Mouse (Mus musculus): ENCODE data around the gene Mob3a. TPM values are rescaled to one million over a fixed set of nuclear protein-coding genes. Genes with fewer than 3 reads are reported as not detected.
A peak's percentile ranks its signal among the peaks of the same experiment; 100 is the strongest.

Gene Mob3a
- total and polyA plus RNA-seq, 3 experiments = 56.9 to 84.2 (median 71.4) TPM

DNA sequence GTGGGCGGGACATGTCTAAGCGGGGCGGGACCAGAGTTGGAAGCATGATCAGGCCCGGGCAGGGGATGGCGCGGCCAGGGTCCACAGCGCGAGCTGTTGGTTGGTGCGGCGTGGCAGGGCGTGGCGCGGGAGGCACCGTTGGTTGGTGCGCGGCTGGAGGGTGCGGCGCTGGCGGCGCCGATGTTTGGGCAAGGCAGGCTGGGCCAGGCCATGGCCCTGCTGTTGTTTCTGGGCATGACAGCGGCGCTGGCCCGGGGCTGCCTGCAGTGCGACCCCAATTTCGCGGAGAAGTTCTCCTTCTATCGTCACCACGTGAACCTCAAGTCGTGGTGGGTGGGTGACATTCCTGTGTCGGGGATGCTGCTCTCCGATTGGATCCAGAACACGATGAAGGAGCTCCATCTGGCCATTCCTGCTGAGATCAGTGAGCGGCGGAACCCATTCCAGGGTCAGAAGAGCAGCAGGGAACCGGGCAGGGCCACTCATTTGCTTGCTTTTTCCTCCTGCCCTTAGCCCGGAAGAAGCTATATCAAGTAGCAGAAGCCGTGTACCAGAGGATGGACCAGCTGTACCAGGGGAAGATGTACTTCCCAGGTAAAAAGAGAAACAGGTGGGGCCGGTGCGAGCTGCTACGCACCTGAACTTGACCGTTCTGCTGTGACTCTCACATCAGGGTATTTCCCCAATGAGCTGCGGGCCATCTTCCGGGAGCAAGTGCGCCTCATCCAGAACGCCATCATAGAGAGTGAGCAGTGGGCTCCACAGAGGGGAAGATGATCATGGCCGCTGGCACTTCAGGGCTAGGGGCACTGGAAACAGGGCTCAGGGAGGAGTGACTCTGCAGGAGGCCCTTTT is 986 bp upstream of the Mob3a start (continued):
- TF ChIP-seq EP300 (IDR thresholded peaks at IDR 0.05; ENCODE audit: low read length) = no peak
- no peak for TF ChIP-seq PAX5 (IDR thresholded peaks at IDR 0.05; ENCODE audit: low read length)
- TF ChIP-seq ZNF384 (IDR thresholded peaks at IDR 0.05; ENCODE audit: low read depth, low read length) = peak; percentile 52; the same call in 1 of the 2 replicates
- peak; percentile 19; the same call in 1 of the 2 replicates for TF ChIP-seq MYC (IDR thresholded peaks at IDR 0.05; ENCODE audit: low read depth, low read length)
- no peak for TF ChIP-seq MAZ (IDR thresholded peaks at IDR 0.05; ENCODE audit: low read depth, low read length)
- TF ChIP-seq ETS1 (conservative IDR thresholded peaks at IDR 0.05; ENCODE audit: low read depth, low read length) = no peak; the same call in 1 of the 2 replicates
- TF ChIP-seq ELF1 (IDR thresholded peaks at IDR 0.05; ENCODE audit: low read depth, low read length) = peak; percentile 28; the same call in 1 of the 2 replicates
- no peak for TF ChIP-seq UBTF (IDR thresholded peaks at IDR 0.05; ENCODE audit: low read depth, low read length)
- TF ChIP-seq MAFK (IDR thresholded peaks at IDR 0.05; ENCODE audit: insufficient replicate concordance, low read length) = no peak
- no peak for TF ChIP-seq ZMIZ1 (IDR thresholded peaks at IDR 0.05; ENCODE audit: low read depth, low read length)
- no peak for TF ChIP-seq KAT2A (IDR thresholded peaks at IDR 0.05; ENCODE audit: insufficient replicate concordance, low read length)

DNA sequence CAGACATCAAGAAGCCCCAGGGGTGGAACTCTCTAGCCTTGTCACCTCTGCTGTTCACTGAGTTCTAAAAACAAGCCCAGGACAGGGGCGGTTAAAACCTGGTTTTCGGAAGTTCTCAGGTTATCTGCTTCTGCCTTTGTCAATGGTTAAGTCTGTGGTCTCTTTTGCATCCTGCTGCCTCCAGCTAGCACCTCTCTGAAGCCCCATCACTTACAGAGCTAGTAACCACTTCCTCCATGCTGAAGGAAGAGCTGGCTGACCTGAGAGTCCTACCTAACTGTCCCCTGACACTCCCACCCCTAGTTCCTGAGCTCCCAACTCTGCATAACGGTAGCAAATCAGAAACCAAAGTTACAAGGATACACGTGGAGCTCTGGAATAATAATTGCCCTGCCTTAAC is 1.0 kb downstream of the Mob3a start:
- H3K9ac ChIP-seq (ENCODE audit: insufficient read depth, low read depth) = peak overlapping the region; percentile 60; the same call in 1 of the 2 replicates
- TF ChIP-seq MAX (IDR thresholded peaks at IDR 0.05; ENCODE audit: low read length) (peak; percentile 64; the same call in 1 of the 2 replicates), ZMIZ1 (IDR thresholded peaks at IDR 0.05; ENCODE audit: low read depth, low read length) (peak; percentile 56; the same call in 1 of the 2 replicates), MEF2A (IDR thresholded peaks at IDR 0.05; ENCODE audit: borderline replicate concordance, low read depth, low read length) (peak; percentile 44; the same call in 1 of the 2 replicates), NELFE (IDR thresholded peaks at IDR 0.05; ENCODE audit: low read depth, low read length) (peak; percentile 39; the same call in 1 of the 2 replicates), SIN3A (IDR thresholded peaks at IDR 0.05; ENCODE audit: low read length) (peak; percentile 86), ELF1 (IDR thresholded peaks at IDR 0.05; ENCODE audit: low read depth, low read length) (no peak), EP300 (IDR thresholded peaks at IDR 0.05; ENCODE audit: low read length) (peak; percentile 60), E2F4 (IDR thresholded peaks at IDR 0.05; ENCODE audit: insufficient replicate concordance, low read depth, low read length) (no peak), TCF12 (IDR thresholded peaks at IDR 0.05; ENCODE audit: low read depth, low read length) (peak; percentile 65), SMC3 (IDR thresholded peaks at IDR 0.05; ENCODE audit: low read depth, low read length) (no peak), GABPA (IDR thresholded peaks at IDR 0.05; ENCODE audit: insufficient replicate concordance, low read depth, low read length) (no peak), PAX5 (IDR thresholded peaks at IDR 0.05; ENCODE audit: low read length) (no peak), POLR2A (IDR thresholded peaks at IDR 0.05; ENCODE audit: low read depth, low read length) (peak; percentile 47), MAFK (IDR thresholded peaks at IDR 0.05; ENCODE audit: insufficient replicate concordance, low read length) (0 out of 2 replicates have a peak, but pooled peaks have one; percentile 11), JUND (conservative IDR thresholded peaks at IDR 0.05; ENCODE audit: low read depth, low read length) (0 out of 2 replicates have a peak, but pooled peaks have one; percentile 13), KAT2A (IDR thresholded peaks at IDR 0.05; ENCODE audit: insufficient replicate concordance, low read length) (no peak), MAZ (IDR thresholded peaks at IDR 0.05; ENCODE audit: low read depth, low read length) (no peak), MXI1 (IDR thresholded peaks at IDR 0.05; ENCODE audit: low read depth, low read length) (peak; percentile 86)
- H3K4me1 ChIP-seq (ENCODE audit: control insufficient read depth in 1 of 2, insufficient read depth in 2 of 2) = peaks cover 30 to 60% of the 10 kb centered on the region in 2 experiments
- DNase-seq (ENCODE audit: extremely low read depth) = peak; percentile 78
- no peaks in the 10 kb centered on the region for H3K9me3 ChIP-seq (replicated peaks; ENCODE audit: low read length)
- peak overlapping the region; percentile 59 to 88 (median 78) for H3K4me3 ChIP-seq (replicated peaks in 1 of 3; ENCODE audit: low read depth in 2 of 3, low read length in 2 of 3, poor library complexity in 1 of 3)
- H3K79me2 ChIP-seq (replicated peaks; ENCODE audit: control insufficient read depth, extremely low read depth, insufficient read depth, poor library complexity, severe bottlenecking) = peaks cover 23% of the 10 kb centered on the region
- peak overlapping the region; percentile 77 for H3K27ac ChIP-seq (ENCODE audit: insufficient read depth, low read depth)
- dilution Hi-C loops (cut with MboI; ENCODE audit: extremely low pct_ligation_motif_present, extremely low pct_unique_long_range_greater_than_20kb, low sequenced_read_pairs) = no loop called here
- no peaks in the 10 kb centered on the region for H3K27me3 ChIP-seq (replicated peaks)
- in situ Hi-C loops (cut with MboI; ENCODE audit: low pct_ligation_motif_present, low pct_unique_long_range_greater_than_20kb, low sequenced_read_pairs) = no loop called here
- H3K4me2 ChIP-seq (ENCODE audit: insufficient read depth, low read depth, poor library complexity, severe bottlenecking) = peak overlapping the region; percentile 83
- peaks cover 5 to 32% of the 10 kb centered on the region in 2 experiments for H3K36me3 ChIP-seq (replicated peaks in 1 of 2; ENCODE audit: control insufficient read depth in 1 of 2, insufficient read depth in 1 of 2, low read length in 1 of 2)
